Mouse (Mus musculus): ENCODE measurements around the gene Mrps14. TPM values are rescaled to one million over a fixed set of nuclear protein-coding genes. Genes with fewer than 3 reads are reported as not detected.

The Mrps14 gene
- polyA plus RNA-seq, 1 experiment from 2014 or later, result 193 TPM

DNA sequence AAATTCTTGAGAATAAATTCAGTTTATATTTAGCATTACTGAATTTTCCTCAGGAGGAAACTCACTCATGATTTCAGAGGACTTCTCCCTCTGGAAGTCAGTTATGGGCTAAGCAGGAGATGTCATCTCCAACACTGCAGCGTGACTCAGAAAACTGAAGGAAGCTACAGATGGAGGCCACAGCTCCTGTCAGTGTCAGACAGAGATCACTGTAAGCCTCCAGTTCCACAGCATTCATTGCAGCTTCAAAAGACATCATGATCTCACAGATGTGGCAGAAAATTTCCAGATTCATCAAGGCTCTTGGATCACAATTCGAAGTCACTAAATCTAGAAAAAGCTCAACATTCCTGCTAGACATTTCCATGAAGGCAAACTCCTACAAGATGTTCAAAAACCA is 43.0 kb downstream of the Mrps14 start:
- no peak overlapping the region for H3K27ac ChIP-seq (ENCODE audit: low read depth, low read length)
- no peaks in the 10 kb centered on the region for H3K4me1 ChIP-seq (ENCODE audit: control insufficient read depth, insufficient read depth, low read length)
- H3K4me2 ChIP-seq, result no peak overlapping the region
- no peak overlapping the region for H3K9ac ChIP-seq (ENCODE audit: low read depth, low read length)
- no peaks in the 10 kb centered on the region for H3K9me3 ChIP-seq (replicated peaks; ENCODE audit: control insufficient read depth, low read length)
- no peak for ATAC-seq (replicated peaks; ENCODE audit: insufficient number of reproducible peaks, low FRiP score, low TSS enrichment)
- H3K4me3 ChIP-seq (ENCODE audit: low read depth, low read length), result no peak overlapping the region
- WGBS (ENCODE audit: insufficient replicate concordance), result 91% methylated on average over 2 of the region's 2 CpGs
- H3K27me3 ChIP-seq (ENCODE audit: control insufficient read depth, insufficient read depth, low read length), result no peaks in the 10 kb centered on the region
- H3K36me3 ChIP-seq (ENCODE audit: control insufficient read depth, insufficient read depth, low read length), result no peaks in the 10 kb centered on the region

DNA sequence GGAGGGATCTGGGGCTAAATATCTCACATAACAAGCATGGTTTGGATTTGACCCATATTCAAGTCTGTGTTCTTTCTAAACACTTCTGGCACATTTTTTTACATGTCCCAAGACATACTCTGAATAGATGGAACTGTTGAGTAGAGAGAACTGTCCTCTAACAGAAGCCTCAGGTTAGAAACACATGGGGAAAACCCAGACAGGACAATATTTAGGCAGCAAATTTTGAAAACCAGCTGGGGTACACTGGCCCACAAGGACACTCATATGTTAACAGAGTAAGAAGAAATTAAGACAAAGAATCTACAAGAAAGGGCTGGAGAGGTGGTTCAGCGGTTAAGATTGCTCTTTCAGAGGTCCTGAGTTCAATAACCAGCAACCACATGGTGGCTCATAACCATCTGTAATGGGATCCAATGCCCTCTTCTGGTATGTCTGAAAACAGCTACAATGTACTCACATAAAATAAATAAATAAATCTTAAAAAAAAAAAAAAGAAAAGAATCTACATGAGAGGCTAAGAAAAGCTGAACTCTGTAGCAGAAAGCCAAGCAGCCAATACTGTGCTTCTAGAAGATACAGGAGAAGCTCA is 43.9 kb downstream of the Mrps14 start:
- no peak overlapping the region for H3K9ac ChIP-seq (ENCODE audit: low read depth, low read length)
- 87% methylated on average over 1 of the region's 1 CpGs for WGBS (ENCODE audit: insufficient replicate concordance)
- H3K9me3 ChIP-seq (replicated peaks; ENCODE audit: control insufficient read depth, low read length), result no peaks in the 10 kb centered on the region
- no peak overlapping the region for H3K4me2 ChIP-seq
- no peaks in the 10 kb centered on the region for H3K4me1 ChIP-seq (ENCODE audit: control insufficient read depth, insufficient read depth, low read length)
- H3K4me3 ChIP-seq (ENCODE audit: low read depth, low read length), result no peak overlapping the region
- ATAC-seq (replicated peaks; ENCODE audit: insufficient number of reproducible peaks, low FRiP score, low TSS enrichment), result no peak
- no peak overlapping the region for H3K27ac ChIP-seq (ENCODE audit: low read depth, low read length)
- H3K27me3 ChIP-seq (ENCODE audit: control insufficient read depth, insufficient read depth, low read length), result no peaks in the 10 kb centered on the region
- H3K36me3 ChIP-seq (ENCODE audit: control insufficient read depth, insufficient read depth, low read length), result no peaks in the 10 kb centered on the region

DNA sequence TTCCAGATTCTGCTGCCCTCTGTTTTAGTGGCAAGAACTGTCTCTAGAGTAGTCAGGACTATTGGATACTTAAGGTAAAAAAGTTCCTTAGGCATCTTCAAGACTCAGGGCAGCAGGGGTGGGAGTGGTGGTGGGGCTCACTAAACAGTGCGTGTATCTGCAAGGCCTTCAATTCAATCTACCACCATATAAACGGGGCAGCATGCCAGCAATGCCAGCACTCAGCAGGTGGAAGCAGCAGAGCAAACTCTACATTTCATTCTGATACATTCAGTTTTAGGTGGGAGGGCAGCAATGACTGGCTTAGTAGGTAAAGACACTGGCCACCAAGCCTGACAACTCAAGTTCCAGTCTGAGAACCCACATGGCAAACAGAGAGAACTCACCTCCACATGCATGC is 45.1 kb downstream of the Mrps14 start:
- ATAC-seq (replicated peaks; ENCODE audit: insufficient number of reproducible peaks, low FRiP score, low TSS enrichment), result no peak
- 79% methylated on average over 2 of the region's 2 CpGs for WGBS (ENCODE audit: insufficient replicate concordance)

DNA sequence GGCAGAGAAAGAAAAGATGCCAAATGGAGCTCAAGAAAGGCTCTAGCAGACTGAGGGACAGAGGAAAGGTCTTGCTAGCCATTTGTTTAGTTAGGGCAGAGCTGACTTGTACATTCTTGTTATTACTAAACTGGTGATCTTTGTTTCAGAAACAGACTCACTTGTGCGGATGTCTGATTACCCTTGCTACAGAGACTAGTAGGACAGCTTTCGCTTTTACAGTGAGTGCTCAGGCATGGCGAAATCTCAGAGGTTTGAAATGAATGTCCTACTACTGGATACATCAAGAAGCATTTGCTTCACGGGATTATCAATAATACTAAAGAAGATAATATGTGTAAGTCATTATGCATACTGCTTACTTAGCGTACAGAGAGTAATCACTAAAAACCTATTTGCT is 49.7 kb downstream of the Mrps14 start:
- ATAC-seq (replicated peaks; ENCODE audit: insufficient number of reproducible peaks, low FRiP score, low TSS enrichment), result no peak
- Histone ChIP-seq H3K27me3 (ENCODE audit: control insufficient read depth, insufficient read depth, low read length) (no peaks in the 10 kb centered on the region), H3K4me1 (ENCODE audit: control insufficient read depth, insufficient read depth, low read length) (no peaks in the 10 kb centered on the region), H3K9ac (ENCODE audit: low read depth, low read length) (no peak overlapping the region), H3K36me3 (ENCODE audit: control insufficient read depth, insufficient read depth, low read length) (no peaks in the 10 kb centered on the region), H3K9me3 (replicated peaks; ENCODE audit: control insufficient read depth, low read length) (no peaks in the 10 kb centered on the region), H3K27ac (ENCODE audit: low read depth, low read length) (no peak overlapping the region), H3K4me3 (ENCODE audit: low read depth, low read length) (no peak overlapping the region), H3K4me2 (no peak overlapping the region)
- WGBS (ENCODE audit: insufficient replicate concordance), result 82% methylated on average over 5 of the region's 5 CpGs

More for the DNA sequence above, 45.1 kb downstream of the Mrps14 start:
- Histone ChIP-seq H3K4me1 (ENCODE audit: control insufficient read depth, insufficient read depth, low read length) (no peaks in the 10 kb centered on the region), H3K27me3 (ENCODE audit: control insufficient read depth, insufficient read depth, low read length) (no peaks in the 10 kb centered on the region), H3K4me3 (ENCODE audit: low read depth, low read length) (no peak overlapping the region), H3K9me3 (replicated peaks; ENCODE audit: control insufficient read depth, low read length) (no peaks in the 10 kb centered on the region), H3K36me3 (ENCODE audit: control insufficient read depth, insufficient read depth, low read length) (no peaks in the 10 kb centered on the region), H3K27ac (ENCODE audit: low read depth, low read length) (no peak overlapping the region), H3K9ac (ENCODE audit: low read depth, low read length) (no peak overlapping the region), H3K4me2 (no peak overlapping the region)

DNA sequence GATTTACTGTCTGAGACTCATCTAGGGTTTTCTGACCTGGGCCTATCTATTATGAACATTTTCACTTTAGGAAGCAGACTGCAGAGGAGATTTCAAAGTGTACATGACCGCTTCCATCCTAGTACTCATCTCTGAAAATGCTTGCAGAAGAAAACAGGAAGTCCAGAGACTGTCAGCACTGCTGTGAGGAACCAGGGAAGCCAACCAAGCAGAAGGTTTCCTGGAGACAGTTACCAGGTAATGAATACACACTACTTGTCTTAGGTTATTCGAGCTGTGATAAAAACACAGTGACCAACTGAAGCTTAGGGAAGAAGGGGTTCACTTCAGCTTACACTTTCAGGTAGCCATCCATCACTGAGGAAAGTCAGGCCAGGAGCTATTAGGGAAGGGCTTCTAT is 50.9 kb downstream of the Mrps14 start:
- Histone ChIP-seq H3K27me3 (ENCODE audit: control insufficient read depth, insufficient read depth, low read length) (no peaks in the 10 kb centered on the region), H3K4me3 (ENCODE audit: low read depth, low read length) (no peak overlapping the region), H3K4me1 (ENCODE audit: control insufficient read depth, insufficient read depth, low read length) (no peaks in the 10 kb centered on the region), H3K4me2 (no peak overlapping the region), H3K9ac (ENCODE audit: low read depth, low read length) (no peak overlapping the region), H3K36me3 (ENCODE audit: control insufficient read depth, insufficient read depth, low read length) (no peaks in the 10 kb centered on the region), H3K9me3 (replicated peaks; ENCODE audit: control insufficient read depth, low read length) (no peaks in the 10 kb centered on the region), H3K27ac (ENCODE audit: low read depth, low read length) (no peak overlapping the region)
- WGBS (ENCODE audit: insufficient replicate concordance), result 79% methylated on average over 2 of the region's 2 CpGs
- ATAC-seq (replicated peaks; ENCODE audit: insufficient number of reproducible peaks, low FRiP score, low TSS enrichment), result no peak

DNA sequence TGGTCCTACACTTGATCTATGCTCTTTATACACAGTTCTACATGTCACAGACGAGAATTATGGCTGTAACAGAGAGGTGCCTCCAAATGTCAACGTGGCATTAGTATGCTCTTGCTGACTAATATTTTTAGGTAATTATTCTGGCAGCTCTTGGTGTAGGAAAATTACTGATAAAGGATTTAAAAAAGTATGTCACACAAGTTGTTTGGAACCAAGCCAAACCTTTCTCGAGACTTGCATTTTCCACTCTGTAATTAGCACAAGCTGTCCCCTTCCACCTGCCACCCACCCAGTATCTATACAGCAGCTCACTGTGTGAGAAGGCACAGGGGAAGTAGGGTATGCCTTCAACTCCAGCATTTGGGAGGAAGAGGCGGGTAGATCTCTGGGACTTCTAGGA is 51.8 kb downstream of the Mrps14 start:
- 65% methylated on average over 4 of the region's 4 CpGs for WGBS (ENCODE audit: insufficient replicate concordance)
- no peak for ATAC-seq (replicated peaks; ENCODE audit: insufficient number of reproducible peaks, low FRiP score, low TSS enrichment)
- no peak overlapping the region for H3K27ac ChIP-seq (ENCODE audit: low read depth, low read length)

DNA sequence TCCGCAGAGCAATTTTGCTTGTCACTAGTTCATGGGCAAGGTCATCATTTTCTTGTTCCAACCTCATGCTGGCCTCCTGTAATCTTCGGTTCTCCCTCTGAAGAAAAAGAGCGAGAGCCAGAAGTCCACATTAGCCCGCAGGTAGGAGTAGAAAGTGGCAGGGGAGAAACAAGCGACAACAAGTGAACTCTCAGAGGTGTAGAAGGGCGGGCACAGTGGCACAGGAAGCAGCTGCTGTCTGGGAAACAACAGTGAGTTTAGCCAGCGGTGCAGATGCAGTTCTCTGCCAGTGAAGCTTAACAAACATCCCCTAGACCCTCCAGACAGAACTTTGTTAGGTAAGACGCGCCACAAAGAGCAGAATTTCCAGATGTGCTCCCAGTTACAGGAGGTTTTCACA is 52.5 kb downstream of the Mrps14 start:
- H3K9me3 ChIP-seq (replicated peaks; ENCODE audit: control insufficient read depth, low read length), result no peaks in the 10 kb centered on the region
- H3K4me2 ChIP-seq, result no peak overlapping the region
- 79% methylated on average over 9 of the region's 9 CpGs for WGBS (ENCODE audit: insufficient replicate concordance)
- H3K4me3 ChIP-seq (ENCODE audit: low read depth, low read length), result no peak overlapping the region
- H3K27me3 ChIP-seq (ENCODE audit: control insufficient read depth, insufficient read depth, low read length), result no peaks in the 10 kb centered on the region
- no peaks in the 10 kb centered on the region for H3K4me1 ChIP-seq (ENCODE audit: control insufficient read depth, insufficient read depth, low read length)
- no peak for ATAC-seq (replicated peaks; ENCODE audit: insufficient number of reproducible peaks, low FRiP score, low TSS enrichment)
- no peak overlapping the region for H3K27ac ChIP-seq (ENCODE audit: low read depth, low read length)
- H3K36me3 ChIP-seq (ENCODE audit: control insufficient read depth, insufficient read depth, low read length), result no peaks in the 10 kb centered on the region
- H3K9ac ChIP-seq (ENCODE audit: low read depth, low read length), result no peak overlapping the region

More for the DNA sequence above, 51.8 kb downstream of the Mrps14 start:
- Histone ChIP-seq H3K4me3 (ENCODE audit: low read depth, low read length) (no peak overlapping the region), H3K36me3 (ENCODE audit: control insufficient read depth, insufficient read depth, low read length) (no peaks in the 10 kb centered on the region), H3K9ac (ENCODE audit: low read depth, low read length) (no peak overlapping the region), H3K27me3 (ENCODE audit: control insufficient read depth, insufficient read depth, low read length) (no peaks in the 10 kb centered on the region), H3K4me1 (ENCODE audit: control insufficient read depth, insufficient read depth, low read length) (no peaks in the 10 kb centered on the region), H3K4me2 (no peak overlapping the region), H3K9me3 (replicated peaks; ENCODE audit: control insufficient read depth, low read length) (no peaks in the 10 kb centered on the region)

DNA sequence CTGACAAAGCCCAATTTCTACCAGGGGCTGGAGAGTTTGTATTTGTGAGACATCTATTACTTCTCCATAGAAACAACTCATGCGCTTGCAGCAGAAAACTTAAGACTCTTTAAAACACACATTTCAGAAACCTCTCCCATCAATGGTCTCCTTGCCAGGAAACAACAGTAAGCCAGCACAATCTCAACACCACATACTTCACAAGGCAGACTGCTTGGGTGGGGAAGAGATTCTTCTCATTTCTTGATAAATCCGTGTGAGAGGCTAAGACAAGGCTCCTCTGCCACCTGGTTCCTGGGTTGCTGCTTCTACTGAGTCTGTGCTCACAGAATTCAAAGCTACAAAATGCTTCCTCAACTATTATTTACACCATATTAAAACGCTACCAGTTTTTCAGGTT is 54.8 kb downstream of the Mrps14 start:
- no peaks in the 10 kb centered on the region for H3K9me3 ChIP-seq (replicated peaks; ENCODE audit: control insufficient read depth, low read length)
- H3K4me2 ChIP-seq, result no peak overlapping the region
- H3K9ac ChIP-seq (ENCODE audit: low read depth, low read length), result no peak overlapping the region
- no peak overlapping the region for H3K4me3 ChIP-seq (ENCODE audit: low read depth, low read length)
- WGBS (ENCODE audit: insufficient replicate concordance), result 59% methylated on average over 3 of the region's 3 CpGs
- H3K27me3 ChIP-seq (ENCODE audit: control insufficient read depth, insufficient read depth, low read length), result no peaks in the 10 kb centered on the region
- H3K4me1 ChIP-seq (ENCODE audit: control insufficient read depth, insufficient read depth, low read length), result no peaks in the 10 kb centered on the region
- no peak overlapping the region for H3K27ac ChIP-seq (ENCODE audit: low read depth, low read length)
- no peaks in the 10 kb centered on the region for H3K36me3 ChIP-seq (ENCODE audit: control insufficient read depth, insufficient read depth, low read length)
- no peak for ATAC-seq (replicated peaks; ENCODE audit: insufficient number of reproducible peaks, low FRiP score, low TSS enrichment)

DNA sequence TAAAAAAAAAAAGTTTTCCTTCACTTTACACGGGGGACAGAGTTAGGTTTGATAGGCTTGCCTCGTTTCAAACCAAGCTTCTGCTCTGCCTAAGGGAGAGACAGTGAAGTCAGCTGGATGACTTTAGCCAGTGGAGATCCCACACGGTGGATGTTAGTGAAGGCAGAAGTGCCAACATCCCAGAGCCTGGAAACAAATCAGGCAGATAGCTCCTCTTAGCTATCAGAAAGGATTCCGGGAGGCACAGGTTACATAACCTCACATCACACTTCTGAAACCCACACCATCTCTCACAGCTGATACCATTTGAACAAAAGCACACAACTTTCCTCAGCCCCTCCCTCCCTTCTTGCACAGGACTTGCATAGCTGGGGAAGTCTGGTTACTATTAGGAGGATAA is 55.8 kb downstream of the Mrps14 start:
- Histone ChIP-seq H3K27me3 (ENCODE audit: control insufficient read depth, insufficient read depth, low read length) (no peaks in the 10 kb centered on the region), H3K27ac (ENCODE audit: low read depth, low read length) (no peak overlapping the region), H3K4me1 (ENCODE audit: control insufficient read depth, insufficient read depth, low read length) (no peaks in the 10 kb centered on the region), H3K4me3 (ENCODE audit: low read depth, low read length) (no peak overlapping the region), H3K9me3 (replicated peaks; ENCODE audit: control insufficient read depth, low read length) (no peaks in the 10 kb centered on the region), H3K4me2 (no peak overlapping the region), H3K9ac (ENCODE audit: low read depth, low read length) (no peak overlapping the region), H3K36me3 (ENCODE audit: control insufficient read depth, insufficient read depth, low read length) (no peaks in the 10 kb centered on the region)
- WGBS (ENCODE audit: insufficient replicate concordance), result 33% methylated on average over 4 of the region's 4 CpGs
- ATAC-seq (replicated peaks; ENCODE audit: insufficient number of reproducible peaks, low FRiP score, low TSS enrichment), result no peak
